10 mouse cellular contexts compared by ENCODE assay signal in the genomic region with DNA sequence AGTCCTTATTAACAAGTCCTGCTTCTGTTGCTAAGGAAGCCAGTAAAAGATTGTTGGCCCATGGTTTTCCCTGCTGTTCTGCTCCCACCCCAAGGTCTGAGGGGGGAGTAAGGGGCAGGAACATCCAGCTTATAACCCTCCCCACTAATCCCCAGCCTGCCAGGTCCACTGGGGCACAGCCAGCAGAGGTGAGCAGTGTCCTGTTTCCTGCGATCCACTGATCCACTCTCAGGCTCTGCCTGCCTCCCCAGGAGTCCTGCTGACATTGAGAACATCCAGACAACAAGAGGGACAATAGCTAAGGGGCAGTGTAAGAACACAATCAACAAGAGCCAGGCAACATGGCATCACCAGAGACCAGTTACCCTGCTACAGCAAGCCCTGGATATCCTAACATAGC. TPM values are rescaled to one million over a fixed set of nuclear protein-coding genes. Genes with fewer than 3 reads are reported as not detected.
DNase-seq lines count a peak whose midpoint lies in the region; ATAC-seq lines count a peak whose summit lies in the region.
"Had no signal": no experiment of that assay in that cellular context is flagged by ENCODE, and none has a peak within 500 bp of the region (broad histone marks: within the 10 kb centered on the region; RNA-seq: fewer than 3 reads in every experiment).

No protein-coding gene starts in this region.

- no peak overlapping the region for H3K4me3 ChIP-seq in forebrain, embryonic 14.5 days (ENCODE audit: low read depth, low read length)
- no peak overlapping the region for H3K4me3 ChIP-seq in forebrain, embryonic 15.5 days
- no peak overlapping the region for H3K4me3 ChIP-seq in forebrain, embryonic 16.5 days (replicated peaks; ENCODE audit: low read length)
- no peak overlapping the region for H3K4me3 ChIP-seq in midbrain, embryonic 15.5 days
- H3K4me3 ChIP-seq: erythroblast, embryonic 14.5 days had no signal

- intact Hi-C loops in left cerebral cortex, postnatal 4 days (cut with DNase I) = loop anchor here (10.0 kb wide), 1 partner anchor 52 kb away; no protein-coding TSS in a partner anchor
- intact Hi-C loops in left cerebral cortex, postnatal 25 days (cut with DNase I) = loop anchor here (5.0 kb wide), 3 partner anchors 34 to 74 kb away; no protein-coding TSS in a partner anchor

- no peak overlapping the region for H3K4me2 ChIP-seq in forebrain, embryonic 14.5 days (ENCODE audit: low read length)
- H3K4me2 ChIP-seq in forebrain, embryonic 15.5 days (replicated peaks) = no peak overlapping the region
- H3K4me2 ChIP-seq in forebrain, embryonic 16.5 days (ENCODE audit: low read length) = no peak overlapping the region; the same call in 1 of the 2 replicates
- peak overlapping the region; percentile 89 for H3K4me2 ChIP-seq in midbrain, embryonic 15.5 days

- H3K27me3 ChIP-seq in forebrain, embryonic 14.5 days (replicated peaks; ENCODE audit: control insufficient read depth, insufficient read depth, low read length) = no peaks in the 10 kb centered on the region
- H3K27me3 ChIP-seq in forebrain, embryonic 15.5 days = no peaks in the 10 kb centered on the region
- no peaks in the 10 kb centered on the region for H3K27me3 ChIP-seq in forebrain, embryonic 16.5 days (replicated peaks; ENCODE audit: control insufficient read depth, insufficient read depth, low read length)
- H3K27me3 ChIP-seq in midbrain, embryonic 15.5 days (replicated peaks) = no peaks in the 10 kb centered on the region
- H3K27me3 ChIP-seq: lung, embryonic 15.5 days had no signal

- no peak overlapping the region for H3K27ac ChIP-seq in forebrain, embryonic 14.5 days (ENCODE audit: low read depth, low read length)
- no peak overlapping the region for H3K27ac ChIP-seq in forebrain, embryonic 15.5 days (replicated peaks)
- H3K27ac ChIP-seq in forebrain, embryonic 16.5 days (ENCODE audit: low read length) = no peak overlapping the region
- 0 out of 2 replicates have a peak overlapping the region, but pooled peaks have one; percentile 25 for H3K27ac ChIP-seq in midbrain, embryonic 15.5 days

- 19% methylated on average over 1 of the region's 1 CpGs for WGBS in forebrain, embryonic 14.5 days
- 6% methylated on average over 1 of the region's 1 CpGs for WGBS in forebrain, embryonic 15.5 days
- 33% methylated on average over 1 of the region's 1 CpGs for WGBS in forebrain, embryonic 16.5 days
- WGBS in midbrain, embryonic 15.5 days = 14% methylated on average over 1 of the region's 1 CpGs

- no peak for DNase-seq in forebrain, embryonic 14.5 days (ENCODE audit: low spot score)
- DNase-seq in left cerebral cortex, postnatal 4 days = peak; percentile 18
- no peak for DNase-seq in left cerebral cortex, adult 9 months (ENCODE audit: low spot score in 2 of 2)
- no peak for DNase-seq in thymus, postnatal 25 days
- DNase-seq in left cerebral cortex, postnatal 25 days (ENCODE audit: low spot score in 2 of 2) = no peak

- peaks cover 27% of the 10 kb centered on the region for H3K4me1 ChIP-seq in forebrain, embryonic 14.5 days (ENCODE audit: control insufficient read depth, insufficient read depth, low read length)
- H3K4me1 ChIP-seq in forebrain, embryonic 15.5 days = peaks cover 41% of the 10 kb centered on the region
- peaks cover 33% of the 10 kb centered on the region for H3K4me1 ChIP-seq in forebrain, embryonic 16.5 days (replicated peaks; ENCODE audit: control insufficient read depth, insufficient read depth, low read length)
- H3K4me1 ChIP-seq in midbrain, embryonic 15.5 days = peaks cover 45% of the 10 kb centered on the region

- no peak for ATAC-seq in forebrain, embryonic 14.5 days
- no peak for ATAC-seq in forebrain, embryonic 15.5 days (replicated peaks)
- ATAC-seq in forebrain, embryonic 16.5 days = no peak
- no peak for ATAC-seq in midbrain, embryonic 15.5 days (replicated peaks)

- no peaks in the 10 kb centered on the region for H3K9me3 ChIP-seq in forebrain, embryonic 14.5 days (replicated peaks; ENCODE audit: control insufficient read depth, low read length)
- H3K9me3 ChIP-seq in forebrain, embryonic 15.5 days = no peaks in the 10 kb centered on the region
- H3K9me3 ChIP-seq in forebrain, embryonic 16.5 days (ENCODE audit: control insufficient read depth, low read length) = no peaks in the 10 kb centered on the region
- H3K9me3 ChIP-seq in midbrain, embryonic 15.5 days = no peaks in the 10 kb centered on the region
- H3K9me3 ChIP-seq: lung, embryonic 15.5 days had no signal

- H3K9ac ChIP-seq in forebrain, embryonic 14.5 days (ENCODE audit: low read length) = peak overlapping the region; percentile 18; the same call in 1 of the 2 replicates
- no peak overlapping the region for H3K9ac ChIP-seq in forebrain, embryonic 15.5 days (replicated peaks)
- H3K9ac ChIP-seq in forebrain, embryonic 16.5 days (replicated peaks; ENCODE audit: low read depth, low read length) = 0 out of 2 replicates have a peak overlapping the region, but pooled peaks have one; percentile 12
- H3K9ac ChIP-seq in midbrain, embryonic 15.5 days = peak overlapping the region; percentile 25

- H3K36me3 ChIP-seq in forebrain, embryonic 14.5 days (ENCODE audit: control insufficient read depth, insufficient read depth, low read length) = peaks cover 4% of the 10 kb centered on the region; the same call in 1 of the 2 replicates
- 0 out of 2 replicates have a peak, but pooled peaks cover 4% of the 10 kb centered on the region for H3K36me3 ChIP-seq in forebrain, embryonic 15.5 days
- H3K36me3 ChIP-seq in forebrain, embryonic 16.5 days (ENCODE audit: control insufficient read depth, insufficient read depth) = no peaks in the 10 kb centered on the region
- H3K36me3 ChIP-seq in midbrain, embryonic 15.5 days (replicated peaks) = no peaks in the 10 kb centered on the region
- H3K36me3 ChIP-seq: lung, embryonic 15.5 days had no signal

RNA-seq across cellular contexts. Expression of gene Gna12, which starts 3.4 kb away (rescaled TPM):
- 17.4 and 19.9 TPM in 2 replicates for polyA plus RNA-seq in forebrain, embryonic 14.5 days (2014; fragmentation: Nextera tagmentation; extraction: Ambion mirVana)
- polyA plus RNA-seq in forebrain, embryonic 15.5 days (2015; fragmentation: Nextera tagmentation; extraction: Ambion mirVana) = 26.3 and 65.4 TPM in 2 replicates
- 10 to 100 TPM; 77.3 to 82.0 TPM for total RNA-seq in left cerebral cortex, postnatal 4 days (2021)
- 13.5 and 14.4 TPM in 2 replicates for polyA plus RNA-seq in forebrain, embryonic 16.5 days (2015; fragmentation: Nextera tagmentation; extraction: Ambion mirVana)
- 49.8 and 63.1 TPM in 2 replicates for polyA plus RNA-seq in midbrain, embryonic 15.5 days (2015; fragmentation: Nextera tagmentation; extraction: Ambion mirVana)
- 10 to 100 TPM; 72.1 to 76.6 TPM for total RNA-seq in left cerebral cortex, postnatal 25 days (2021)
